Mouse (Mus musculus) cerebellum, adult 9-10 months (tissue): Measurements from ENCODE around the gene Bcl2l13.

Experiments
- DNase-seq: peaks from one replicate; pipeline ENCODE4 v3.0.0; 2022

The Bcl2l13 gene

DNA sequence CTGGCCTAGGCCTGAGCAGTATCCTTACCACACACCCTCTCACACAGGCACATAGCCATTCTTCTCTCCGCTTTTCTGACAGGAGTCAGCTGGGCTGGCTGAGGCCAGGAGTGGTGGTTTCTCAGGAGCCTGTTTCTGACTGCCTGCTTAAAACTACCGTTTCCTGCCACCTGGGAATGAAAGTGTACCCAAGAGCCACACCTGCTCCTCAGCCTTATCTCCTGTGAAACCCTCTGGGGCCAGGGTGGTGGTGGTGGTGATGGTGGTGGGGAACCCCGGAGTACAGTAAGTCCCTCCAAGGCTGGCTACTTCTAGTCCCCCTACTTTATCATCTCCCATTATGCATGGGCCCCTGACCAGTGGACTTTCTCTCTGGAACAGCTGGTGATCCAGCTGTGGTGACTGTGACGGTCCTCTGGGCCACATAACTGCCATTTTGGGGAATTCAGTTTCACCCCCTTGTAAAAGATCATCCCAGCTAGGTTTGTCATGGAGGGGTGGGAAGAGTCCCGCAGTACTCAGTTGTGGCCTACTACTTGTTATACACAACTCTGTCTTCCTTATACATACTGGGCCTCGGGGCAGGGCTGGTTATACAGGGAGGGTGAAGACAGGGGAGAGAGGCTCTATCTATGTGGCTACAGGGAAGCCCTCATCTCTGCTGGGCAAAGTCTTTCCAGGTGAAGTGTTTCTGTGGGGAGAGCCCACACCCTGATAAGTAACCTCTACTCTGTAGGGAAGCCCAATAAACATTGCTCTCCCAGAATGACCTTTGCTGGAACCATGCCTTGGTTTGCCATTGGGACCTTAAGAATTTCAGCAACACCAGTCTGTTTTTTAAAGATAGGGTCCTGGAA, 94.7 kb downstream of the Bcl2l13 start:
- DNase-seq = no peak

- DNase-seq = no peak
Measured at GRCm38 (mm10) chr6:120932597-120932996, 96.6 kb downstream of the Bcl2l13 start.

- no peak for DNase-seq
Measured at GRCm38 (mm10) chr6:120933670-120934069, 97.7 kb downstream of the Bcl2l13 start.

DNA sequence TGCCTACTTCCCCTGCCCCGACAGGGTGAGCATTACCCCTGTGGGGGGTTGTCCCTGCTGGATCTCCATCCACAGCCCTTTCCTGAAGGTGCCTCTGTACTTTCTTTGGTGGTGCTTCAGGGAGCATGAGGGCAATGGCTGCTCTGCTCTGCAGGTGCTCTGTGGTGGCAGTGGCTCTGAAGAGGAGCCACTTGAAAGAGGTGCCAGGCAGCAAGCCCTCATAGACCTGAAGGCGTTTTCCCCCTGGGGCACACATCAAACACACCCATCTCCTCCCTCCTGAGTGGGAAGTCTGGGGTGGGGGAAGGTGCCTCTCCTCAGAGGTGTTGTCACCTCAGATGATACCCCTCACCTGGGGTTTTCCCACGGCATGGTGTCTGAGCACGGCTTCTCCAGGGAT, 98.2 kb downstream of the Bcl2l13 start:
- DNase-seq = no peak

DNA sequence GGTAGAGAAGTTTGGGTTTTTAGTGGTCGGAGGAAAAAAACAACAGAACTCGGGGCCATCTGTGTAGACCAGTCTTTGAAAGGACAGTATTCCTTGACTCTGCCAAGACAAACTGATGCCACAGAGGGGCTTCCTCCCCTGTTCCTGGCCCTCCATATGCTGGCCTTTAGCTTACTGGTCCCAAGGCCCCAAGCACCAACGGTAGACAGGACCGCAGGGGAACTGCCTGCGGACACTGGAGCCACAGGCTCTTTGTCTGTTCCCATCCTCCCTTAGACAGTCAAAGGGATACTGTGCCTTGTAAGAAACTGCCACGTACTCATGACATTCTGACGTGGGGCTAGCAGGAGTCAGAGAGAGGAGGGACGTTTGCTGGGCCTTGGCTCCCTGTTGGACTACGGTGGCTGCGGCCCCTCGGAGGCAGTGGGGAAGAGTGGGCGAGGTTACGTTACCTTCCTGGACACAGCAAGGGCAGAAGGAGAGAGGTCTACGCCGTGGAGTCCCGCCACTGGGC, 101.1 kb downstream of the Bcl2l13 start:
- DNase-seq = no peak

GRCm38 (mm10) chr6:120937999-120938608, 102.1 kb downstream of the Bcl2l13 start:
- DNase-seq = no peak

- no peak for DNase-seq
Measured at GRCm38 (mm10) chr6:120938763-120939450, 102.9 kb downstream of the Bcl2l13 start.

DNA sequence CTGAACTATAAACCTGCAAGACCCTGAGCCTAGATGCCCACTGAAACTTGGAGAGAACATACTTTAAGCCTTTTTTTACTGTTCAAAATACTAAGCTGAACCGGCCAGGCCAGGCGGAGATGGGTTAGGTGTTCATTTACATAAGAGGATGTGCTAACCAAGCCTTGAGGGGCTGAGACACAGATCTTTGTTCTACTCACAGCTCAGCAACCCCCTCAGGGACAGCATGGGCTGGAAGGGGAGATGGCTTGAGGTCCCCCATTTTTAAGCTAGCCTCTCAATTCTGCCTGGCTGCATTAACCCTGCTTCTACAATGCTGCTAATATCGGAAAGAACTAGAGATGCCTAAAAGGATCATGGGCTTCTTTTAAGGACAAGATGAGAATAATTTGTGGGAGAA, 103.8 kb downstream of the Bcl2l13 start:
- DNase-seq = no peak

DNA sequence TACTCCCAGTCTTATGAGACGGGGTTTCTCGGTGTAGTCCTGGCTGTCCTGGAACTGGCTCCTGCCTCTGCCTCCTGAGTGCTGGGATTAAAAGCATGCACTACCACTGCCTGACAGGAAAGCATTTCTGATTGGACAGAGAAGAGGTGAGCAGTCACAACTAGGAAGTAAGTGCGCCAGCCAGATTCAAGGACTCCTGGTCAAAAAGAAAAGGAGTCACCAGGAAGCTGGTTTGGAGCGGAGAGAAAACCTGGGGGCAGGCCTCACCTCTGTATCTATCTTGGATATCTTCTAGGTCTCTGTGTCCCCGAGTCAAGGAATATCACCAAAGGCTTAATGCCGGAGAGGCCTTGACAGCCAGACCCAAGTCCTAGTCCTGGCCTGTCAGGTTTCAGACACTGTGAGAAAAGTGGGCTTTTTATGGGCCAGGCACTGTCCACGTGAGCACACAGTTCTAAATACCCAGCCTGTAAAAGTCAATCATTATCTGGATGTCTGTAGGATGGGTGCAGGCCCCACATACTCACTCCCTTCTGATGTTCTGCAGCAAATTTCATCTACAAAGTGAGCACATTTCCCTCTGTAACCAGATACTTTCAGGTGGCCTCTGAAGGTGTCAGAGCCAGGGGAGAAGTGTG, 104.6 kb downstream of the Bcl2l13 start:
- no peak for DNase-seq

- no peak for DNase-seq
Measured at GRCm38 (mm10) chr6:120941084-120941481, 105.1 kb downstream of the Bcl2l13 start.

- DNase-seq = no peak
Measured at GRCm38 (mm10) chr6:120941575-120941974, 105.6 kb downstream of the Bcl2l13 start.
